Mouse (Mus musculus) T-cell, adult 2 months (primary cell): ENCODE results near the gene Zfp609.
A peak's percentile ranks its signal among the peaks of the same experiment; 100 is the strongest.

Experiments used
- DNase-seq: peaks from one replicate; pipeline ENCODE4 v3.0.0; 2022; ENCODE audit warnings: low spot score

The Zfp609 gene

DNA sequence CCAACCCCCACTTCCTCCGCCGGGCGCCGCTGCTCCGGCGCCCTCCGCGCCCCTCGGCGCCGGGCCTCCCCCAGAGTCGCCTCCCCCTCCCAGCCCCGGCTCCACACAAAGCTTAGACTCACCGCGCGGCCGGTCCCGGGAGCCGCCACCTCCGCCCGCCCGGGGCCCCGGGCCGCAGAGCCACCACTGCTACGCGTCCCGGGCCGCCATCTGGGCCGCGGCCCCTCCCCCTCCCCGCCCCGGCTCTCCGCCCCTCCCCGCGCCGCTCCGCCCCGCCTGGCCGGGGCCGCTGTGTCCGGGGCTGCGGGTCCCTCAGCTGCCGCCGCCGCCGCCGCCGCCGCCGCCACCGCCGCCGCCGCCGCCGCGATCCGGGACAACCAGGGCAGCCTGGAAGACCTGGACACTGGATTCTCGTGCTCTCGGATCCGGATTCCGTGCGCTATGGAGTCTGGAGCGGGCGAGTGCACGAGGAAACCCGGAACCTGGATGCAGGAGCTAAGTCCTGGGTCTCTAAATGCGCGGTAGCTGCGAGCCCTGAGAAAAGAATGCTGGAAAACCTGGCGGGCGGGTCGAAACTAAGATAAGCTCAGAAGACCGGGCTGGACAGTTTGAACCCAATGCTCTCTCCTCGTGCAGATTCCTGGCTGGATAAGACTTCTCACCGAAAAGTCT is at the start of gene Zfp609:
Gene Zfp609, minus strand, starts transcription at position 221 of the 672 bp plus-strand sequence.
- peak; percentile 85 for DNase-seq

GRCm38 (mm10) chr9:65859656-65860055 is 32.3 kb upstream of the Zfp609 start:
- no peak for DNase-seq

- no peak for DNase-seq
Observed at GRCm38 (mm10) chr9:65850203-65850602, 22.8 kb upstream of the Zfp609 start.

DNA sequence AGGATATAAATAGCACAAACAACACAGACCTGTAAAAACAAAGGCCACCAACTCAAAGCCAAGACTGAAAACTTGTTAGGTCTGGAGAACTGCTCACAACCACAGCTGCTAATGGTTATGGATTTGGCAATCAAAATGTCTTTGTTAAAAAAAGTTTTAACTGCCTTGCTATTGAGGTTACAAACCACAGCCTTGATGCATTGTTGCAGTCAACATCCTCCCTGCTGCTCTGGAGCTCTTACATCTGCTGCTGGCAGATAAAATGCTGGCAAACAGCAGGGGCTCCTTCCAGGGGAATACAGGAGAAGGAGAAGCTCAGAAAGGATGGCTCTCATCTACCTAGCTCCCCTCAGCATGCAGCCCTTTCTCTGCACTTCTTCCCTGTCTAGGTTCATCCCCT is 20.8 kb upstream of the Zfp609 start:
- DNase-seq, result no peak

- DNase-seq, result no peak
Observed at GRCm38 (mm10) chr9:65844421-65845165, 17.2 kb upstream of the Zfp609 start.

DNA sequence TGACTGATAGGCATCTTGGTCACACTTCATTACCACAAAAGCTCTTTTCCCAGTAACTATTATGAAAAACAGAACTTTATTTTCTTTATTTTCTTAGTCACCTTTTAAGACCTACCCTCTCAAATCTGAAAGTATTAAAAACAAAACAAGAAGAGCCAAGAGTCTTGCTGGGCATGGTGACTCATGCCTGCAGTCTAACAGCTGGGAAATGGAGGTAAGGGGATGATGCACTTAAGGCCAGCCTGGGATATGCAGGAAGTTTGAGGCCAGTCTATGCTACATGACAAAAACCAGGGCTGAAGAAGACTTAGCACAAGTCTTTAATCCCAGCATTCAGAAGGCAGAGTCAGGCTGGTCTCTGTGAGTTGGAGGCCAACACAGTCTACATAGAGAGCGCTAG is 12.5 kb upstream of the Zfp609 start:
- no peak for DNase-seq

DNA sequence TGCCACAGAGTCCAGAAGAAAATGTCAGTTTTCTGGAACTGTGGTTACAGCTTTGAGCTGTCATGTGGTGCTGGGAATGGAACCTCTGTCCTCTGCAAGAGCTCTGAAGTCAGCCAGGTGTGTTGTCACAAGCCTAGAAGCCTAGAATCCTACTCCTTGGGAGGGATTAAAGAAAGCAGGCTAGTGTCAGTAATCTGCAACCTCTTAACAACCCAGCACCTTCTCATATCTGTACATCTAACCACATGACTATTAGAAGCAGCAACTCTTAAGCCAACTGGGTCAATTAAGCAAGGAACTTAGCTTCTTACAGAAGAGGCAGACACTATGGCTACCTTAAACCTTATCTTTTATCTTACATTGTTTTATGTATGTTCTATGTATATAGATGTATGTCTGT is 9.6 kb upstream of the Zfp609 start:
- no peak for DNase-seq

- DNase-seq, result no peak
Observed at GRCm38 (mm10) chr9:65834628-65835354, 7.4 kb upstream of the Zfp609 start.

GRCm38 (mm10) chr9:65833640-65834039 is 6.3 kb upstream of the Zfp609 start:
- DNase-seq, result no peak

- DNase-seq, result no peak
Observed at GRCm38 (mm10) chr9:65833230-65833629, 5.9 kb upstream of the Zfp609 start.

DNA sequence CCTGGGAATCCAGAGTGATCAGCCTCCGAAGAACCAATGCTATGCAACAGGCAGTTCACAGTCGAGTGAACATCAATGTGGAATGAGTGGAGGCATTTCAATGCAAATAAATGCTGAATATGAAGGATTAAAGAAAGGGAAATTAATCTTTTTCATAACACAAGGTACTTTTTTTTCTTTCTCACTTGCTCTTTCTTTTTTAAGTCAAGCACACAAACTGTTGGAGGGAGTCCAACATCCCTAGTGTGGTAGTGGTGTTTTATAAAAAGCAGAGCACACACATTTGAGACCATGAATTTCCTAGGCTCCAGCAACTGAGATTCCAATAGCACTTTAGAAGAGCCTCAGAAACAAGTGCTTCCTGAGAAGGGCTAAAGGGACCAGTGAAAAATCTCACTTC is 4.7 kb upstream of the Zfp609 start:
- no peak for DNase-seq

- DNase-seq, result no peak
Observed at GRCm38 (mm10) chr9:65831164-65831563, 3.8 kb upstream of the Zfp609 start.

DNA sequence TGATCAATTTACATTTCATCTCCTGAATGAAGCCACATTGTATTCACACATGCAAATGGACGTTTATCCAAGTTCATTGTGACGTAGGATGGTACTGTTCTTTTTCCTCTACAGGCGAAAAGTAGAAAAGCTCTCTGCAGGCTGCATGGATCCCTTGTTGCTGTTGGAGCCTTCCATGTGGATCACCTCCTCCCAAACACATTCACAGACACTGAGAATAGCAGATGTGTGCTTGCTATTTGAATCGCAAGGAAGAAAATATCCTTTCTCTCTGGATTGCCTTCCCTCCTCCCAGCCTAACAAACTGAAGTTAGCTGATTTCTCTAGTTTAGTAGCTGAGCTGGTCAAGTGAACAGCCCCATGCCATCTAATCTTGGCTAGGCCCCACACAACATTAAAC is 2.9 kb upstream of the Zfp609 start:
- no peak for DNase-seq

- peak; percentile 16 for DNase-seq
Observed at GRCm38 (mm10) chr9:65829410-65829809, 2.0 kb upstream of the Zfp609 start.

- peak; percentile 20 for DNase-seq
Observed at GRCm38 (mm10) chr9:65828511-65828910, 1.1 kb upstream of the Zfp609 start.

DNA sequence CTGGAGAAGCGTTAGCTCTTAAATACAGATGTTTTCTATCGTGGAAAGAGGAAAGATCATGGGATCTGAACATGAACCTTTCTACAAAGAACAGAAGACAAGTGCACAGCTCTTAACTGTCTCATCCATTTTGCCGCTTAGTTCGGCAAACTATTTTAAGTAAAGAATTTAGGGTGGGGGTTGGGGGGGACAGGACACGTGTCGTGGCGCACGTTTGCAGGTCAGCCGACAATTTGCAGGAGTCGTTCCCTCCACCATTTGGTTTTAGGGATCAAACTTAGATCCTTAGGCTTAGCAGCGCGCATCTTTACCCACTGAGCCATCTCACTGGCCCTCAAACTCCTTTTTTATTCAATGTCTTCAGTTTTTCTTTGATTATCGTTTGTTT is 646 bp upstream of the Zfp609 start:
- no peak for DNase-seq

- peak; percentile 22 for DNase-seq
Observed at GRCm38 (mm10) chr9:65826588-65827343, 598 bp downstream of the Zfp609 start.

DNA sequence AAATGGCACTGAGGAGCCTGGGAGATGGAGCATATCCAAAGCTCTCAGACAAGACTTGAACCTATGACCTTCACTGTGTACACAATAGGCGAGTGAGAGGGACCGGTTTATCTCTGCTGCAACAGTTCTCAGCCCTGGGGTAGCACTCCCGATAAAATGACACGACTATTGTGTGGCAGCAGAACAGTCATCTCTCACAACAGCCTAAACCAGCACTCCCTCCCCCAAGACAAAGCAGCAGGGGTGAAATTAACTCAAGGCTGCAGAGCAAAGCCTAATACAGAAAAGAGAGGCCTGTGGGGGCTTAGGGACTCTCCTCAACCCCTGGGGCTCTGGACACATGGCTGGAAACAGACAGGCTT is 1.2 kb downstream of the Zfp609 start:
- no peak for DNase-seq

- no peak for DNase-seq
Observed at GRCm38 (mm10) chr9:65823716-65824462, 3.5 kb downstream of the Zfp609 start.

- DNase-seq, result no peak
Observed at GRCm38 (mm10) chr9:65822011-65822410, 5.4 kb downstream of the Zfp609 start.

- DNase-seq, result no peak
Observed at GRCm38 (mm10) chr9:65820301-65820700, 7.1 kb downstream of the Zfp609 start.

DNA sequence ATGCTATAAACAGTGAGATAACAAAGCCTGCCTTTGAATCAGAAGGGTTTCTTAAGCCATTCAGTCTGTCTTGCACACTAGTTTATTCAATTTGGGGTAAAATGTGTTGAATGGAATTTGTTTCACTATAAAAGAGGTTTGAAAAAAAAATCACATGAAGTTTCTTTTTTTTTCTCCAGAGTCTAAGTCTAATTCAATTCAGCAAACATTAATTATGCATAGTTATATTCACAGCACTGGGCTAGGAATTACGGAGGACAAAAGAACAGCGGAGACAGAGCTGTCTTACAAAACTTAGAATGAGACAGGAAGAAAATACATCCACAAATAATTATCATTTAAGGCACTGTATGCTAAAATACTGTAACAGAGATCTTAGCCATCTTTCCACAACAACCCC is 9.0 kb downstream of the Zfp609 start:
- no peak for DNase-seq
